Mouse (Mus musculus): ENCODE data around the gene Gm11168. TPM values are rescaled to one million over a fixed set of nuclear protein-coding genes. Genes with fewer than 3 reads are reported as not detected.

The Gm11168 gene
- polyA plus RNA-seq (2012; ENCODE audit: low replicate concordance): 0.77 and 2.8 TPM in 2 replicates

DNA sequence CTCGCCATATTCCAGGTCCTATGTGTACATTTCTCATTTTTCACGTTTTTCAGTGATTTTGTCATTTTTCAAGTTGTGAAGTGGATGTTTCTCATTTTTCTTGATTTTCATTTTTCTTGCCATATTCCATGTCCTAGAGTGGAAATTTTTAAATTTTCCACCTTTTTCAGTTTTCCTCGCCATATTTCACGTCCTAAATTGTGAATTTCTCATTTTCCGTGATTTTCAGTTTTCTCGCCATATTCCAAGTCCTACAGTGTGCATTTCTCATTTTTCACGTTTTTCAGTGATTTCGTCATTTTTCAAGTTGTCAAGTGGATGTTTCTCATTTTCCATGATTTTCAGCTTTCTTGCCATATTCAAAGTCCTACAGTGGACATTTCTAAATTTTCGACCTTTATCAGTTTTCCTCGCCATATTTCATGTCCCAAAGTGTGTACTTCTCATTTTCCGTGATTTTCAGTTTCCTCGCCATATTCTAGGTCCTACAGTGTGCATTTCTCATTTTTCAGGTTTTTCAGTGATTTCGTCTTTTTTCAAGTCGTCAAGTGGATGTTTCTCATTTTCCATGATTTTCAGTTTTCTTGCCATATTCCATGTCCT lies at the start of gene Gm11168:
TSS of gene Gm11168 (plus strand) at position 553 of the 603 bp plus-strand sequence.

DNA sequence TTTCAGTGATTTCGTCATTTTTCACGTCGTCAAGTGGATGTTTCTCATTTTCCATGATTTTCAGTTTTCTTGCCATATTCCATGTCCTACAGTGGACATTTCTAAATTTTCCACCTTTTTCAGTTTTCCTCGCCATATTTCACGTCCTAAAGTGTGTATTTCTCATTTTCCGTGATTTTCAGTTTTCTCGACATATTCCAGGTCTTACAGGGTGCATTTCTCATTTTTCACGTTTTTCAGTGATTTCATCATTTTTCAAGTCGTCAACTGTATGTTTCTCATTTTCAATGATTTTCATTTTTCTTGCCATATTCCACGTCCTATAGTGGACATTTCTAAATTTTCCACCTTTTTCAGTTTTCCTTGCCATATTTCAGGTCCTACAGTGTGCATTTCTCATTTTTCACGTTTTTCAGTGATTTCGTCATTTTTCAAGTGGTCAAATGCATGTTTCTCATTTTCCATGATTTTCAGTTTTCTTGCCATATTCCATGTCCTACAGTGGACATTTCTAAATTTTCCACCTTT lies 2.6 kb upstream of the Gm11168 start, which contains the start of gene Gm10722:
TSS of gene Gm10722 (plus strand) at position 478 of the 528 bp plus-strand sequence.

DNA sequence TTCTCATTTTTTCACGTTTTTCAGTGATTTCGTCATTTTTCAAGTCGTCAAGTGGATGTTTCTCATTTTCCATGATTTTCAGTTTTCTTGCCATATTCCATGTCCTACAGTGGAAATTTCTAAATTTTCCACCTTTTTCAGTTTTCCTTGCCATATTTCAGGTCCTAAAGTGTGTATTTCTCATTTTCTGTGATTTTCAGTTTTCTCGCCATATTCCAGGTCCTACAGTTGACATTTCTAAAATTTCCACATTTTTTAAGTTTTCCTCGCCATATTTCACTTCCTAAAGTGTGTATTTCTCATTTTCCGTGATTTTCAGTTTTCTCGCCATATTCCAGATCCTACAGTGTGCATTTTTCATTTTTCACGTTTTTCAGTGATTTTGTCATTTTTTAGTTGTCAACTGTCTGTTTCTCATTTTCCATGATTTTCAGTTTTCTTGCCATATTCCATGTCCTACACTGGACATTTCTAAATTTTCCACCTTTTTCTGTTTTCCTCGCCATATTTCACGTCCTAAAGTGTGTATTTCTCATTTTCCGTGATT lies 9.7 kb downstream of the Gm11168 start, which contains the start of gene Gm10721:
TSS of gene Gm10721 (plus strand) at position 408 of the 547 bp plus-strand sequence.

DNA sequence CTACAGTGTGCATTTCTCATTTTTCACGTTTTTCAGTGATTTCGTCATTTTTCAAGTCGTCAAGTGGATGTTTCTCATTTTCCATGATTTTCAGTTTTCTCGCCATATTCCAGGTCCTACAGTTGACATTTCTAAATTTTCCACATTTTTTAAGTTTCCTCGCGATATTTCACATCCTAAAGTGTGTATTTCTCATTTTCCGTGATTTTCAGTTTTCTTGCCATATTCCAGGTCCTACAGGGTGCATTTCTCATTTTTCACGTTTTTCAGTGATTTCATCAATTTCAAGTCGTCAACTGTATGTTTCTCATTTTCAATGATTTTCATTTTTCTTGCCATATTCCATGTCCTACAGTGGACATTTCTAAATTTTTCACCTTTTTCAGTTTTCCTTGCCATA lies 12.2 kb downstream of the Gm11168 start, which contains the start of gene Gm10720:
TSS of gene Gm10720 (plus strand) at position 301 of the 400 bp plus-strand sequence.

DNA sequence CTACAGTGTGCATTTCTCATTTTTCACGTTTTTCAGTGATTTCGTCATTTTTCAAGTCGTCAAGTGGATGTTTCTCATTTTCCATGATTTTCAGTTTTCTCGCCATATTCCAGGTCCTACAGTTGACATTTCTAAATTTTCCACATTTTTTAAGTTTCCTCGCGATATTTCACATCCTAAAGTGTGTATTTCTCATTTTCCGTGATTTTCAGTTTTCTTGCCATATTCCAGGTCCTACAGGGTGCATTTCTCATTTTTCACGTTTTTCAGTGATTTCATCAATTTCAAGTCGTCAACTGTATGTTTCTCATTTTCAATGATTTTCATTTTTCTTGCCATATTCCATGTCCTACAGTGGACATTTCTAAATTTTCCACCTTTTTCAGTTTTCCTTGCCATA lies 14.0 kb downstream of the Gm11168 start, which contains the start of gene Gm10719:
TSS of gene Gm10719 (plus strand) at position 301 of the 400 bp plus-strand sequence.

DNA sequence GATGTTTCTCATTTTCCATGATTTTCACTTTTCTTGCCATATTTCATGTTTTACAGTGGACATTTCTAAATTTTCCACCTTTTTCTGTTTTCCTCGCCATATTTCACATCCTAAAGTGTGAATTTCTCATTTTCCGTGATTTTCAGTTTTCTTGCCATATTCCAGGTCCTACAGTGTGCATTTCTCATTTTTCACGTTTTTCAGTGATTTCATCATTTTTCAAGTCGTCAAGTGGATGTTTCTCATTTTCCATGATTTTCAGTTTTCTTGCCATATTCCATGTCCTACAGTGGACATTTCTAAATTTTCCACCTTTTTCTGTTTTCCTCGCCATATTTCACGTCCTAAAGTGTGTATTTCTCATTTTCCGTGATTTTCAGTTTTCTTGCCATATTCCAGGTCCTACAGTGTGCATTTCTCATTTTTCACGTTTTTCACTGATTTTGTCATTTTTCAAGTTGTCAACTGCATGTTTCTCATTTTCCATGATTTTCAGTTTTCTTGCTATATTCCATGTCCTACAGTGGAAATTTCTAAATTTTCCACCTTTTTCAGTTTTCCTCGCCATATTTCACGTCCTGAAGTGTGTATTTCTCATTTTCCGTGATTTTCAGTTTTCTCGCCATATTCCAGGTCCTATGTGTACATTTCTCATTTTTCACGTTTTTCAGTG lies 20.3 kb downstream of the Gm11168 start, which contains the start of gene Gm10718:
TSS of gene Gm10718 (plus strand) at position 236 of the 673 bp plus-strand sequence.

DNA sequence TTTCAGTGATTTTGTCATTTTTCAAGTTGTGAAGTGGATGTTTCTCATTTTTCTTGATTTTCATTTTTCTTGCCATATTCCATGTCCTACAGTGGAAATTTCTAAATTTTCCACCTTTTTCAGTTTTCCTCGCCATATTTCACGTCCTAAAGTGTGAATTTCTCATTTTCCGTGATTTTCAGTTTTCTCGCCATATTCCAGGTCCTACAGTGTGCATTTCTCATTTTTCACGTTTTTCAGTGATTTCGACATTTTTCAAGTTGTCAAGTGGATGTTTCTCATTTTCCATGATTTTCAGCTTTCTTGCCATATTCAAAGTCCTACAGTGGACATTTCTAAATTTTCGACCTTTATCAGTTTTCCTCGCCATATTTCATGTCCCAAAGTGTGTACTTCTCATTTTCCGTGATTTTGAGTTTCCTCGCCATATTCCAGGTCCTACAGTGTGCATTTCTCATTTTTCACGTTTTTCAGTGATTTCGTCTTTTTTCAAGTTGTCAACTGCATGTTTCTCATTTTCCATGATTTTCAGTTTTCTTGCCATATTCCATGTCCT lies 21.8 kb downstream of the Gm11168 start, which contains the start of gene Gm10717:
TSS of gene Gm10717 (plus strand) at position 506 of the 556 bp plus-strand sequence.

DNA sequence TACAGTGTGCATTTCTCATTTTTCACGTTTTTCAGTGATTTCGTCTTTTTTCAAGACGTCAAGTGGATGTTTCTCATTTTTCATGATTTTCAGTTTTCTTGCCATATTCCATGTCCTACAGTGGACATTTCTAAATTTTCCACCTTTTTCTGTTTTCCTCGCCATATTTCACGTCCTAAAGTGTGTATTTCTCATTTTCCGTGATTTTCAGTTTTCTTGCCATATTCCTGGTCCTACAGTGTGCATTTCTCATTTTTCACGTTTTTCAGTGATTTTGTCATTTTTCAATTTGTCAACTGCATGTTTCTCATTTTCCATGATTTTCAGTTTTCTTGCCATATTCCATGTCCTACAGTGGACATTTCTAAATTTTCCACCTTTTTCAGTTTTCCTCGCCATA lies 31.2 kb downstream of the Gm11168 start, which contains the start of gene Gm17535:
TSS of gene Gm17535 (plus strand) at position 301 of the 400 bp plus-strand sequence.

DNA sequence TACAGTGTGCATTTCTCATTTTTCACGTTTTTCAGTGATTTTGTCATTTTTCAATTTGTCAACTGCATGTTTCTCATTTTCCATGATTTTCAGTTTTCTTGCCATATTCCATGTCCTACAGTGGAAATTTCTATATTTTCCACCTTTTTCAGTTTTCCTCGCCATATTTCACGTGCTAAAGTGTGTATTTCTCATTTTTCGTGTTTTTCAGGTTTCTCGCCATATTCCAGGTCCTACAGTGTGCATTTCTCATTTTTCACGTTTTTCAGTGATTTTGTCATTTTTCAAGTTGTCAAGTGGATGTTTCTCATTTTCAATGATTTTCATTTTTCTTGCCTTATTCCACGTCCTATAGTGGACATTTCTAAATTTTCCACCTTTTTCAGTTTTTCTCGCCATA lies 33.4 kb downstream of the Gm11168 start, which contains the start of gene Gm10715:
TSS of gene Gm10715 (plus strand) at position 301 of the 400 bp plus-strand sequence.

Other genes starting within 250 kb of the Gm11168 start
- gene Gm10722, start 2.4 kb upstream of the Gm11168 start, polyA plus RNA-seq (2012; ENCODE audit: low replicate concordance): 0.35 and 0.57 TPM in 2 replicates
- gene Gm10721, start 9.8 kb downstream of the Gm11168 start, polyA plus RNA-seq (2012; ENCODE audit: low replicate concordance): 2.4 and 8.2 TPM in 2 replicates
- gene Gm10720, start 12.3 kb downstream of the Gm11168 start, polyA plus RNA-seq (2012; ENCODE audit: low replicate concordance): not detected in 2 replicates
- 7.0 and 23.7 TPM in 2 replicates for gene Gm10719, start 14.1 kb downstream of the Gm11168 start, polyA plus RNA-seq (2012; ENCODE audit: low replicate concordance)
- gene Gm10718, start 20.2 kb downstream of the Gm11168 start, polyA plus RNA-seq (2012; ENCODE audit: low replicate concordance): 19.1 and 42.8 TPM in 2 replicates
- gene Gm10717, start 22.1 kb downstream of the Gm11168 start, polyA plus RNA-seq (2012; ENCODE audit: low replicate concordance): 1.6 and 6.3 TPM in 2 replicates
- gene Gm17535, start 31.3 kb downstream of the Gm11168 start, polyA plus RNA-seq (2012; ENCODE audit: low replicate concordance): 0.52 and 0.57 TPM in 2 replicates
- 0.29 TPM in 1 of 2 replicates, not detected in the other for gene Gm10715, start 33.5 kb downstream of the Gm11168 start, polyA plus RNA-seq (2012; ENCODE audit: low replicate concordance)